Mouse (Mus musculus) monocyte, adult 5-6 weeks (primary cell): Measurements from ENCODE around the gene Vmn1r86. TPM values are rescaled to one million over a fixed set of nuclear protein-coding genes. Genes with fewer than 3 reads are reported as not detected.
A peak's percentile ranks its signal among the peaks of the same experiment; 100 is the strongest.
"Not testable (repeated sequence)": the region's sequence is repeated elsewhere in the genome, so short reads cannot be mapped to it uniquely, and the experiment has no call there.

Source experiments
- ATAC-seq: fragments of 153-309, 156-312 bp; replicated peaks from 2 replicates; pipeline ENCODE4 v1.8.0; 2017; ENCODE audit warnings: mild to moderate bottlenecking; ENCODE audit not compliant: low TSS enrichment, insufficient number of reproducible peaks, severe bottlenecking, poor library complexity, low FRiP score
- total RNA-seq: library from RNA; stranded (forward); fragments of 200-1000, 200-491, 200-594 nt; gene quantifications from 3 replicates; pipeline ENCODE4 v1.2.3, GENCODE M21; 2017

Gene Vmn1r86
- not detected in 3 replicates for total RNA-seq

GRCm38 (mm10) chr7:13119817-13120216 lies at the start of gene Vmn1r86:
Gene Vmn1r86 (minus strand): TSS chr7:13119917.
- no peak for ATAC-seq

DNA sequence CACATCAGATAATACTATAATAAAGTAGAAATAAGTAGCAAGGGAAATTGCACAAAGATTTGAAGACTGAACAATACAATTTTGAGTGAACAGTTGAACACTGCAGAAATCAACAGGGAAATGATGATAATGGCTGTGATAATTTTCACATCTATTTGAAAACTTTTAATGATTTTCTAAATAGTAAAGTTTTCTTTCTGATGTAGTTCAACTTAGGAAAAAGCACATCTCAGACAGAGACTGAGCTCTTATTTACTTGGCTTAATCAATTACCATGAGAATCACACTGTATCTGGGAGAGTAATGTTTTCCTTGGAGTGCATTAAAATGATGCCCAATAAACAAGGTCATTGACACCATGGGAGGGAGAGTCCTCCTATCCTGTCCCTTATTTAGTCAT lies 39.6 kb upstream of the Vmn1r86 start, which contains the start of gene Vmn1r88:
Gene Vmn1r88 (plus strand): TSS at position 301 of the 400 bp plus-strand sequence.
- no peak for ATAC-seq

GRCm38 (mm10) chr7:13140057-13140456 lies 20.3 kb upstream of the Vmn1r86 start, which contains the start of gene Vmn1r87:
Gene Vmn1r87 (minus strand): TSS chr7:13140157.
- no peak for ATAC-seq

DNA sequence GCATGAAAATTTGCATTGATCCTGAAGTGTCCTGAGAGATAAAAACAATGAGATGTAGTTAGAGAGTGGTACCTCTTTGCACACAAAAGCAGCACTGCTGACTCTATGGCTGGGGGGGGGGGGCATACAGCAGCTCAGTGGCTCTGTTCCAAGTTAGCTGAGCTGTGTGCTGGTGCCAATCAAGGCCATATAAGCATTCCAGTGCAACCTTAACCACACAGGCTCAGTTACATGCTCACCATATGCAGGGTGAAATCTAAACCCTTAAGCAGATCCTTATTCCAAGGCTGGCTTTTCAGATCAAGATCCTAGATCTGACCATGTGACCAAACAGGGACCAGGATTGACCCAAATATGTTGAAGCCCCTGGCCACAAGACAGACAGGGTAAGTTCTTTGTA lies 17.6 kb upstream of the Vmn1r86 start:
- no peak for ATAC-seq

DNA sequence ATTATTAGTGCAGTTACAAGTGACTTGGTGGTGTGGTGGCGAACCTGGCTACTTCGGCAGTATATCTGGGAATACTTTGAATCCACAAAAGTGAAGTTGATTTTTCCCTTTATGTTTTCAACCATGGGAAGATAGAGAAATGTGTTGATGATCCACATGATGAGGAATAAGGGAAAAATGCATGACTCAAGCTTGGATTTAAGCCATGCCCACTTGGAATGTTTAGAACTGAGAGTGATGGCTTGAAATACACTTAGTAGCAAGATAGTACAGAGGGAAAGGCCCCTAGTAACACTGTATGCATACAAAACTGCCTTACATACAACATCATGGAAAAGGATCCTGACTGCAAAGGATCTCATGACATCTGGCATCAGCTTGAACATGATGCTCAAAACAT lies 12.1 kb upstream of the Vmn1r86 start:
- ATAC-seq = no peak

DNA sequence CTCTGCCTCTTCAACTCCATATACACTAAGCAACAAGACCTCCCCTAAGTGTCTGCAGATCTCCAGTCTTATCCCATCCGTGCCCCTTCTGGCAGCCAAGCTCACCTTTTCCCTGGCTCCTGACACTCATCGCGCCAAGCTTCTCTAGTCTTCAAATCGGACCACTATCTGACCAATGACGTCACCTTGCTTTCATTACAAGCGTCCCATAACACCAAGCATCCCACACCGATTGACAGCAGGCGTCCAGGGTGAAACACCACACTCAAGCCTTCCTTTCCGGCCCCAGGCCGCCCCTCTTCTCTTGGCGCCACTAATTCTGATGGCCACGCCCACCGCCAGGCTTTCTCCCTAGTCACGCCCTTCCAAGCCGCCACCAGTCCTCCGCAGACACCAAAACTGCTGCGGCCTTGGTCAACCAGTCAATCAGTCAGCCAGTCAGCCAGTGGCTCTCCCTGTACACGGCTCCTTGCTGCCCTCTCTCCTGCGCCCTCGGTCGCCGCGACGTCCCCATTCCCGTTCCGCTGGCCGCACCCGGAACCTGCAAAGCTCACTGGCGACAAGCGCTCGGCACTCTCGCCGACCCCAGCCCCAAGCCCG lies 3.9 kb upstream of the Vmn1r86 start:
- peak; percentile 70 for ATAC-seq

DNA sequence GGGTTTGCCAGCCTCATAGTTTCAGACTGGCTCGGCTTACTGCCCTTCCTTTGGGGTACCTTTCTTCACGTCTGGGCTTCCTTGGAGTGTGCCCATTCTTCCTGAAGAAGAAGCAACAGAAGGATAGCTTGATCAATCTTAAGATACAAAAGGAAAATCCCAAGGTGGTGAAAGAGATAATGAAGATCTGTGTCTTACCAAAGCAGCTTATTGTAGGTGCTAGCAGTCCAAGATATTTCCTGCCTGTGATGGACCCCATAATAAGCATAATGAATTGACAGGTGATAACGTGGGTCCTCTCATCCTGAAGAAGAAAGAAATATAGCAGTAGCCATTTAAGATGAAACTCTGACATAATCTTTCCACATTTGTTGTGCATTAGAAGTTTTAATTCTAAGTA lies 24.6 kb downstream of the Vmn1r86 start, which contains the start of gene Vmn1r85:
Gene Vmn1r85 (minus strand): TSS at position 101 of the 400 bp plus-strand sequence.
- ATAC-seq = no peak

- ATAC-seq = no peak
These were observed 47.4 kb downstream of the Vmn1r86 start for GRCm38 (mm10) chr7:13072293-13072692.

DNA sequence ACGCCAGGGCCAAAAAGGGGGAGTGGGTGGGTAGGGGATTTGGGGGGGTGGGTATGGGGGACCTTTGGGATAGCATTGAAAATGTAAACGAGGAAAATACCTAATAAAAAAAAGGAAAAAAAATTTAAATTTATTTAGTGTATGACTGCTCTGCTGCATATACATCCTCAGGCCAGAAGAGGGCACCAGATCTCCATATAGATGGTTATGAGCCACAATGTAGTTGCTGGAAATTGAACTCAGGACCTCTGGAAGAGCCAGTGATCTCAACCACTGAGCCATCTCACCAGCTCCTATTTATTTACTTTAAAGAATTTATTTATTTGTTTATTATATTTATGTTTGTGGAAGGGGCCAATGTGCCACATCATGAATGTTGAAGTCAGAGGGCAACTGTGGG lies 56.3 kb downstream of the Vmn1r86 start:
- not testable (repeated sequence) for ATAC-seq

DNA sequence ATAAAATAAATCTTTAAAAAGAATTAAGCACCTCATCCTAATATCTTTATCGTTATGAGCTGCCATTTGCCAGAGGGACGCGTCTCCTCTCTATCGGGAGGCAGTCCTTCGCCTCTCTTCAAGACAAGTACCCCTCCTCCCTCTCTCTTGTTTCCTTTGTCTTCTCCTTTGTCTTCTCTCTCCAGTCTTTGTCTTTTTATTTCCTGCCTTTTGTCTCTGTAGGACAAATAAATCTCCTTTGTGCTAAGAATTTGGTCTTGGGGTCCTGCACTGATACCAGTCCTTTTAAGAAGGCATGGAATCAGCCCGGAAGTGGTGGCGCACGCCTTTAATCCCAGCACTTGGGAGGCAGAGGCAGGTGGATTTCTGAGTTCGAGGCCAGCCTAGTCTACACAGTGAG lies 60.2 kb downstream of the Vmn1r86 start:
- no peak for ATAC-seq

GRCm38 (mm10) chr7:13056913-13057700 lies 62.6 kb downstream of the Vmn1r86 start:
- ATAC-seq = no peak

DNA sequence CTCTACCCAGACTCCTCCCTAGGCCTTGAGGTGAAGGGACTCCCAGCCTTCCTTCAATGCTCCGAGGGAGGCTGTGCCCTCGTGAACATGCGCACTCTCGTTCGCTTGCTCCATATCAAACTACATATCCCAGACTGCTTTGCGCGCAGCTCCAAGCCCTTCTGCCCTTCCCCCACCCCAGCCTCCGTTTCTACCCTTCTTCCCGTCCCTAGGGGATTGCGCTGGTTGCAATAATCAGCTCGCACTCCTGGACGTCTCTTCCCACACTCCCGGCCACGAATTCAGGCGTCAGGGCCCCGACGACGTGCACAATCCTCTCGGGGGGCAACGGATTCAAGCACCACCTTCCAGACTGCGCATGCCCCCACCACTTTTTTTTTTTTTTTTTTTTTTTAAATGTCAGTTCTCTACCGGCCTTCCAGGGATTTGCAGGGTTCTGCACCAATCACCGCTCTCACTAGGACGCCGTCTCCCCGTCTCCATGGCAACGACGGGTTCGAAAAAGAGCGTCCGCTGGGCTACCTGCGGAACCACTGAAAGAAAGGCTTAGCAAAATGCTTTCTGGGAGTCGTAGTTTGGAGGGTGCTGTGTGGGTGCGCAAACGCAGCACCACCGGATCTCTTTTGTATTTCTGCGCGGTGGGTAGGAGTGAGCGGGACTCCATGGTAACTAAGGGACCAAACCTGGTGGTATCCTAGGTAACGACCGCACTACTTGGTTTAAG lies 65.3 kb downstream of the Vmn1r86 start, which contains the start of gene Mzf1:
Gene Mzf1 (minus strand): TSS at position 478 of the 724 bp plus-strand sequence.
- ATAC-seq = peak; percentile 86

GRCm38 (mm10) chr7:13053961-13054286 lies 65.8 kb downstream of the Vmn1r86 start:
- no peak for ATAC-seq

GRCm38 (mm10) chr7:13053501-13053900 lies 66.2 kb downstream of the Vmn1r86 start:
- no peak for ATAC-seq

GRCm38 (mm10) chr7:13053001-13053400 lies 66.7 kb downstream of the Vmn1r86 start:
- ATAC-seq = no peak

Other genes starting within 250 kb of the Vmn1r86 start
- 1.6 to 4.2 TPM (median 2.4 TPM) in 3 replicates for gene Zfp128, start 238.7 kb downstream of the Vmn1r86 start, total RNA-seq
- 0.75 to 3.9 TPM in 2 of 3 replicates, not detected in the other for gene Zscan22, start 222.1 kb downstream of the Vmn1r86 start, total RNA-seq
- 534 to 585 TPM (median 572 TPM) in 3 replicates for gene Rps5, start 197.6 kb downstream of the Vmn1r86 start, total RNA-seq
- 0.53 TPM in 1 of 3 replicates, not detected in the others for gene Rnf225, start 192.5 kb downstream of the Vmn1r86 start, total RNA-seq
- gene Zfp324, start 154.1 kb downstream of the Vmn1r86 start, total RNA-seq = 0.96 to 4.5 TPM (median 1.9 TPM) in 3 replicates
- 0.43 to 1.3 TPM (median 1.0 TPM) in 3 replicates for gene Zfp446, start 142.1 kb downstream of the Vmn1r86 start, total RNA-seq
- 1.6 TPM in 1 of 3 replicates, not detected in the others for gene Slc27a5, start 121.7 kb downstream of the Vmn1r86 start, total RNA-seq
- 150 to 169 TPM (median 158 TPM) in 3 replicates for gene Trim28, start 120.8 kb downstream of the Vmn1r86 start, total RNA-seq
- 3.6 to 5.7 TPM (median 3.8 TPM) in 3 replicates for gene Zbtb45, start 109.9 kb downstream of the Vmn1r86 start, total RNA-seq
- gene Chmp2a, start 85.1 kb downstream of the Vmn1r86 start, total RNA-seq = 277 to 386 TPM (median 313 TPM) in 3 replicates
- gene Ube2m, start 81.6 kb downstream of the Vmn1r86 start, total RNA-seq = 44.8 to 67.8 TPM (median 54.9 TPM) in 3 replicates
- gene Mzf1, start 65.2 kb downstream of the Vmn1r86 start, total RNA-seq = 0.19 to 0.48 TPM in 2 of 3 replicates, not detected in the other
- not detected in 3 replicates for gene Vmn1r85, start 24.7 kb downstream of the Vmn1r86 start, total RNA-seq
- gene Vmn1r87, start 20.2 kb upstream of the Vmn1r86 start, total RNA-seq = not detected in 3 replicates
- not detected in 3 replicates for gene Vmn1r88, start 39.7 kb upstream of the Vmn1r86 start, total RNA-seq
- gene Vmn1r89, start 93.1 kb upstream of the Vmn1r86 start, total RNA-seq = not detected in 3 replicates
- 6.6 to 17.0 TPM (median 6.6 TPM) in 3 replicates for gene Lig1, start 157.4 kb upstream of the Vmn1r86 start, total RNA-seq
- gene Zswim9, start 158.8 kb upstream of the Vmn1r86 start, total RNA-seq = 0.95 to 5.6 TPM (median 3.5 TPM) in 3 replicates
- gene Pla2g4c, start 204.7 kb upstream of the Vmn1r86 start, total RNA-seq = 0.10 TPM in 1 of 3 replicates, not detected in the others